Mouse (Mus musculus): ENCODE results near the gene Rsl1.
"Not testable (repeated sequence)": the region's sequence is repeated elsewhere in the genome, so short reads cannot be mapped to it uniquely, and the experiment has no call there.

DNA sequence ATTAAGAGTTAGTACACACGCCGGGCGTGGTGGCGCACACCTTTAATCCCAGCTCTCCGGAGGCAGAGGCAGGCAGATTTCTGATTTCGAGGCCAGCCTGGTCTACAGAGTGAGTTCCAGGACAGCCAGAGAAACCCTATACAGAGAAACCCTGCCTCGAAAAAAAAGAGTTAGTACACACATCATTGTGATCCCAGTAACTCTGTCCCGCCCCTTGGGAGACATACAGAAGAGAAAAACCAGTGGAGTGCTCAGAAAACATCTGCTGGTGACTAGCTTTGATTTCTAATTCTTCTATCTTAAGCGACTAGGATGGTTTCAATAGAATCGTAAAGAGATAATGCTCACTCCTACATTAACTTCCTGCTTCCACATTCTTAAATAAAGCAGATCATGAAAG lies 45.5 kb upstream of the Rsl1 start:
- not testable (repeated sequence) for TF ChIP-seq CTCF (IDR thresholded peaks at IDR 0.05; ENCODE audit: borderline replicate concordance, control insufficient read depth, extremely low read depth, insufficient read depth, low read length, poor library complexity); POLR2A (IDR thresholded peaks at IDR 0.05; ENCODE audit: control insufficient read depth, extremely low read depth, insufficient read depth, low read length, poor library complexity)

Data from thymus, adult 2 months (tissue).